Mouse (Mus musculus) limb, embryonic 13.5 days (tissue): ENCODE data around the gene Syt1. TPM values are rescaled to one million over a fixed set of nuclear protein-coding genes. Genes with fewer than 3 reads are reported as not detected.

Experiments used
- ATAC-seq: fragments of 200-750 bp; cut with Nextera tagmentation; 2 replicates; pipeline ENCODE4 v1.8.0; 2017; ENCODE audit warnings: low read depth, moderate number of reproducible peaks, moderate TSS enrichment; ENCODE audit not compliant: low FRiP score
- H3K27ac ChIP-seq: fragments of 300-500 bp; sonication (generic); 2 replicates; pipeline ENCODE4 v1.5.1; 2015; ENCODE audit warnings: inconsistent platforms, mild to moderate bottlenecking, moderate library complexity
- H3K27me3 ChIP-seq: fragments of 300-500 bp; sonication (generic); 2 replicates; pipeline ENCODE4 v1.6.1; 2015; ENCODE audit warnings: mild to moderate bottlenecking, inconsistent platforms
- H3K36me3 ChIP-seq: fragments of 300-500 bp; sonication (generic); 2 replicates; pipeline ENCODE4 v1.6.1; 2015; ENCODE audit warnings: inconsistent platforms, mild to moderate bottlenecking, moderate library complexity
- H3K4me1 ChIP-seq: fragments of 300-500 bp; sonication (generic); 2 replicates; pipeline ENCODE4 v1.6.1; 2015; ENCODE audit warnings: inconsistent platforms
- H3K4me2 ChIP-seq: fragments of 300-500 bp; sonication (generic); replicated peaks from 2 replicates; pipeline ENCODE4 v1.6.1; 2015; ENCODE audit warnings: inconsistent platforms, mild to moderate bottlenecking, moderate library complexity
- H3K4me3 ChIP-seq: fragments of 300-500 bp; sonication (generic); 2 replicates; pipeline ENCODE4 v1.5.1; 2015; ENCODE audit warnings: moderate library complexity, mild to moderate bottlenecking, inconsistent platforms
- H3K9ac ChIP-seq: fragments of 300-500 bp; sonication (generic); 2 replicates; pipeline ENCODE4 v1.6.1; 2015; ENCODE audit warnings: mild to moderate bottlenecking, inconsistent platforms
- H3K9me3 ChIP-seq: fragments of 300-500 bp; sonication (generic); 2 replicates; pipeline ENCODE4 v1.6.1; 2016; ENCODE audit warnings: inconsistent platforms
- WGBS: fragments of 180-500 bp; shearing (Covaris S2); methylation state at CpG from one replicate; pipeline ENCODE4 v1.1.7; 2015; 5-methylcytosine and 5-hydroxymethylcytosine counted together
- polyA plus RNA-seq: library from polyadenylated mRNA; unstranded; fragments of >200 nt; fragmentation: Nextera tagmentation; extraction: Ambion mirVana; gene quantifications from 2 replicates; pipeline ENCODE4 v1.2.1, GENCODE M21; 2015

The Syt1 gene
- polyA plus RNA-seq, 1 experiment from 2014 or later = 2.1 TPM

GRCm38 (mm10) chr10:108558812-108559606, 451.8 kb downstream of the Syt1 start:
- no peak; the same call in 1 of the 2 replicates for ATAC-seq
- Histone ChIP-seq H3K4me3 (no peak overlapping the region), H3K9ac (no peak overlapping the region), H3K4me2 (no peak overlapping the region), H3K4me1 (no peaks in the 10 kb centered on the region), H3K27ac (no peak overlapping the region), H3K36me3 (no peaks in the 10 kb centered on the region), H3K27me3 (no peaks in the 10 kb centered on the region), H3K9me3 (no peaks in the 10 kb centered on the region)
- 64% methylated on average over 19 of the region's 19 CpGs for WGBS

DNA sequence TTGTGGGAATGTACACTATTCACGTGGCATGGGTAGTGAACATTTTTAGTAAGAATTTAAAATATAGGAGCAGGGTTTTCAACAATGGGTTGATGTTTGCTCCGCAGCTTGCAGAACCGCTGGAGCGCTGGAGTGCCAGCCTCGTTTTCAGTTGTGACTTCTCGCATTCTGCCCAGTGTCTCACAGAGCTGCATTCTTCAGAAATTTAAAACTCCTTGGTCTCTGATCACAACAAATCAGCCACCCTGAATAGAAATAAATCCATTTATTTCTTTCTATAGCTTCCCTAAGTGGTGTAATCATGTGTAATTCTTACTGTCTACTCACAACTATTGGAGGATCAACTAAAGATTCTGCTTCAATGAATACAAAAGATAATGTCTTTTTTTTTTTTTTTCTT, 458.2 kb downstream of the Syt1 start:
- no peaks in the 10 kb centered on the region for H3K36me3 ChIP-seq
- H3K4me2 ChIP-seq = no peak overlapping the region
- no peak for ATAC-seq
- no peak overlapping the region for H3K9ac ChIP-seq
- no peaks in the 10 kb centered on the region for H3K27me3 ChIP-seq
- no peak overlapping the region for H3K27ac ChIP-seq
- no peak overlapping the region for H3K4me3 ChIP-seq
- WGBS = 93% methylated on average over 6 of the region's 6 CpGs
- no peaks in the 10 kb centered on the region for H3K4me1 ChIP-seq
- no peaks in the 10 kb centered on the region for H3K9me3 ChIP-seq

- no peak overlapping the region for H3K4me2 ChIP-seq
- no peaks in the 10 kb centered on the region for H3K4me1 ChIP-seq
- no peak overlapping the region for H3K4me3 ChIP-seq
- H3K36me3 ChIP-seq = no peaks in the 10 kb centered on the region
- no peaks in the 10 kb centered on the region for H3K9me3 ChIP-seq
- WGBS = 91% methylated on average over 3 of the region's 3 CpGs
- no peak for ATAC-seq
- no peak overlapping the region for H3K9ac ChIP-seq
- no peaks in the 10 kb centered on the region for H3K27me3 ChIP-seq
- no peak overlapping the region for H3K27ac ChIP-seq
Measured at GRCm38 (mm10) chr10:108545715-108546114, 465.1 kb downstream of the Syt1 start.

DNA sequence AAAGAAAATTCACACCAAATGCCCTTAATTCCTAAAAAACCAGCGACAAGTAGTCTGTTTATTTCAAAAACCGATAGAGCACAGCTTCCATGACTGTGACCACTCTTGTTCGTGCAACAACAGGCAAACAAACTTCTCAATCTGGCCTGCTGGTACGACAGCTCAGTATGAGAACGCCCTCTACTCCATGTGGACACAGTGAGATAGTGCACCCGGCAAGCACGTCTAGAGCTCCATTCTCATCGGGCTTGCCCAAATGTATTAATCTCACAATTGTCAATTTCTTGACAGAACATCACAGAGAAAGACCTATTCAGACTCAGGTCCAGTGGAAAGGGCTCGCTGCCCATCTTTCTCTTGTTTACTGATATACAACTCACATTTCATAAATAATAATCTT, 469.2 kb downstream of the Syt1 start:
- H3K9ac ChIP-seq = no peak overlapping the region
- no peak overlapping the region for H3K4me2 ChIP-seq
- H3K27ac ChIP-seq = no peak overlapping the region
- H3K9me3 ChIP-seq = no peaks in the 10 kb centered on the region
- H3K4me1 ChIP-seq = no peaks in the 10 kb centered on the region
- no peak for ATAC-seq
- H3K27me3 ChIP-seq = no peaks in the 10 kb centered on the region
- WGBS = 83% methylated on average over 9 of the region's 9 CpGs
- no peaks in the 10 kb centered on the region for H3K36me3 ChIP-seq
- no peak overlapping the region for H3K4me3 ChIP-seq

GRCm38 (mm10) chr10:108538546-108538945, 472.2 kb downstream of the Syt1 start:
- Histone ChIP-seq H3K27ac (no peak overlapping the region), H3K27me3 (no peaks in the 10 kb centered on the region), H3K4me2 (no peak overlapping the region), H3K4me3 (no peak overlapping the region), H3K4me1 (no peaks in the 10 kb centered on the region), H3K9ac (no peak overlapping the region), H3K9me3 (no peaks in the 10 kb centered on the region), H3K36me3 (no peaks in the 10 kb centered on the region)
- ATAC-seq = no peak
- WGBS = 75% methylated on average over 3 of the region's 3 CpGs

DNA sequence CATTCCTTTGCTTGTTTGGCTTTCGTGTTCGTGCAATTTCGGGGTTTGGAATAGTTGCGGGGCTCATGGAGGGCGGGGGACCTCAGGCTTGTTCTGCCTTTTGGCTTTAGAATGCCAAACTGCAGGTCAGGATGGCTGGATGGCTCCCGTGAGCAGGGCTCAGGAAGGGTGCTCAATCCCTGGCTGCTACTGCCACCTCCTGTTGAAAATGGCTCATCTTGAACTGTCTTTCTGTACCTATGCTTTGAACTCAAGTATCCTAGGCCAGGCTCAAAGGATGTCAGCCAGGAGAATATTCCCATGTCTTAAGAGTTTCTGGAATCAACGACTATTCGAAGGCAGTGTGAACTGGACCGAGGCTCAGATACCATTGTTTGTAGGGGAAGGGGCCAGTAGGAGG, 473.1 kb downstream of the Syt1 start:
- Histone ChIP-seq H3K4me2 (no peak overlapping the region), H3K9me3 (no peaks in the 10 kb centered on the region), H3K27ac (no peak overlapping the region), H3K36me3 (no peaks in the 10 kb centered on the region), H3K4me1 (no peaks in the 10 kb centered on the region), H3K27me3 (no peaks in the 10 kb centered on the region), H3K9ac (no peak overlapping the region), H3K4me3 (no peak overlapping the region)
- 68% methylated on average over 9 of the region's 9 CpGs for WGBS
- ATAC-seq = no peak

- H3K4me1 ChIP-seq = no peaks in the 10 kb centered on the region
- no peak for ATAC-seq
- no peaks in the 10 kb centered on the region for H3K36me3 ChIP-seq
- H3K4me2 ChIP-seq = no peak overlapping the region
- H3K9ac ChIP-seq = no peak overlapping the region
- H3K27ac ChIP-seq = no peak overlapping the region
- H3K9me3 ChIP-seq = no peaks in the 10 kb centered on the region
- H3K27me3 ChIP-seq = no peaks in the 10 kb centered on the region
- 55% methylated on average over 5 of the region's 5 CpGs for WGBS
- no peak overlapping the region for H3K4me3 ChIP-seq
Measured at GRCm38 (mm10) chr10:108535922-108536321, 474.9 kb downstream of the Syt1 start.

DNA sequence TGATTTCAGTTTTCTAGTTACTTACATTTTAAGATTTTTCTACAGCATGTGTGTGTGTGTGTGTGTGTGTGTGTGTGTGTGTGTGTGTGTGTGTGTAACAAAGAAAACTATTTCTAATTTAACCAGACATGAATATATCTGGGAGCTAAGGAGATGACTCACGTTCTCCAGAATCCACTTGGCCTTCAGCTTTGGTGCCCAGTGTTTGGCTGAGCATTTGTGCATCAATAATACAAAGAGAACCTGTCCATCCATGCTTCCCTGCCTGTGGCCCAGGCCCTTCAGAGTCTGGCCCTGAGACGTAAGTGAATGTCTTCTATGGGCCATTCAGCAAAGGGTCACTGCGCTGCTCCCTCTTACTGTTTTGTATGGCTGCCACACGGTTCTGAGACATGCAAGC, 476.7 kb downstream of the Syt1 start:
- Histone ChIP-seq H3K9me3 (no peaks in the 10 kb centered on the region), H3K27ac (no peak overlapping the region), H3K4me2 (no peak overlapping the region), H3K4me1 (no peaks in the 10 kb centered on the region), H3K36me3 (no peaks in the 10 kb centered on the region), H3K27me3 (no peaks in the 10 kb centered on the region), H3K9ac (no peak overlapping the region), H3K4me3 (no peak overlapping the region)
- WGBS = 86% methylated on average over 4 of the region's 4 CpGs
- no peak for ATAC-seq

GRCm38 (mm10) chr10:108532916-108533315, 477.9 kb downstream of the Syt1 start:
- no peaks in the 10 kb centered on the region for H3K27me3 ChIP-seq
- no peak overlapping the region for H3K4me3 ChIP-seq
- no peak overlapping the region for H3K9ac ChIP-seq
- no peaks in the 10 kb centered on the region for H3K9me3 ChIP-seq
- no peak for ATAC-seq
- WGBS = 88% methylated on average over 11 of the region's 11 CpGs
- no peak overlapping the region for H3K4me2 ChIP-seq
- no peaks in the 10 kb centered on the region for H3K36me3 ChIP-seq
- H3K4me1 ChIP-seq = no peaks in the 10 kb centered on the region
- H3K27ac ChIP-seq = no peak overlapping the region

- ATAC-seq = no peak
- Histone ChIP-seq H3K4me2 (no peak overlapping the region), H3K9me3 (no peaks in the 10 kb centered on the region), H3K4me3 (no peak overlapping the region), H3K27ac (no peak overlapping the region), H3K27me3 (no peaks in the 10 kb centered on the region), H3K36me3 (no peaks in the 10 kb centered on the region), H3K9ac (no peak overlapping the region), H3K4me1 (no peaks in the 10 kb centered on the region)
- 70% methylated on average over 9 of the region's 9 CpGs for WGBS
Measured at GRCm38 (mm10) chr10:108532283-108532682, 478.5 kb downstream of the Syt1 start.

DNA sequence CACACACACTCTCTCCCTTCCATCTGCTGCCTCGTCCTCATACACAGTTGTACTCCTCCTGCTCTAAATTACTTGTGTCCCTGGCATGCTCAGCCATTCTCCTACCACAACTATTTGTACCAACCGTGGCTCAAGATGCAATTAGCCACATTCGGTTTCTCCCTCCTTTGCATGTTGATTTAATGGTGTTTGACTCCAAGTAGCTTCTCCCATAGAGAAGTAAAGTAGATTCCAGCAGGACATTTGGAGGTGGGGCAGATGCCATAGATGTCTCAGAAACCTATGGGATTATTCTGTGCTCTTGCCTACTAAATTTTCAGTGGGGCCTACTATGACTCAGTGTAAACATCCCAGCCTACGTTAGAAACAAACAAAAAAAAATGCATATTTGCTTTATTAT, 479.1 kb downstream of the Syt1 start:
- no peaks in the 10 kb centered on the region for H3K4me1 ChIP-seq
- no peak overlapping the region for H3K4me2 ChIP-seq
- no peaks in the 10 kb centered on the region for H3K27me3 ChIP-seq
- H3K9ac ChIP-seq = no peak overlapping the region
- ATAC-seq = no peak
- WGBS = 63% methylated on average over 4 of the region's 4 CpGs
- no peaks in the 10 kb centered on the region for H3K9me3 ChIP-seq
- H3K4me3 ChIP-seq = no peak overlapping the region
- H3K36me3 ChIP-seq = no peaks in the 10 kb centered on the region
- H3K27ac ChIP-seq = no peak overlapping the region

GRCm38 (mm10) chr10:108531111-108531510, 479.7 kb downstream of the Syt1 start:
- Histone ChIP-seq H3K9me3 (no peaks in the 10 kb centered on the region), H3K36me3 (no peaks in the 10 kb centered on the region), H3K4me2 (no peak overlapping the region), H3K4me1 (no peaks in the 10 kb centered on the region), H3K27ac (no peak overlapping the region), H3K9ac (no peak overlapping the region), H3K4me3 (no peak overlapping the region), H3K27me3 (no peaks in the 10 kb centered on the region)
- WGBS = 66% methylated on average over 4 of the region's 4 CpGs
- ATAC-seq = no peak

DNA sequence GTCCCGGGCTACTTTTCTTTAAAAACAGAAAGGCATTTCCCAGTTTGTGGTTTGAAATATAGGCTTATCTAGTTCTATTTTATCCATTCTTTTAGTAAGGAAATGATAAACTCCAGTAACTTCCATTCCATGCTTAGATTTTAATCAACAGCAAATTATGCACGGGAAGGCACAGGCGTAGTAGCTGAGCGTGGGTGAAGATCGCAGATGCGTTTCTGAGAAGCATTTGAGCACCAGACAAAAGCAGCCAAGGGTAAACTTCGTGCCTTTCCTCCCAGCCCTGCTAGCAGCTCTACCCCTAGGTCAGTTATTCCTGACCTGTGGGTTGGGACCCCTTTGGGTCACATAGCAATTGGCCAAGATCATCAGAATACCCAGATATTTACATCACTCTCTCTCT, 482.4 kb downstream of the Syt1 start:
- no peak overlapping the region for H3K4me3 ChIP-seq
- H3K27me3 ChIP-seq = no peaks in the 10 kb centered on the region
- no peak overlapping the region for H3K4me2 ChIP-seq
- H3K4me1 ChIP-seq = 0 out of 2 replicates have a peak, but pooled peaks cover 8% of the 10 kb centered on the region
- no peaks in the 10 kb centered on the region for H3K9me3 ChIP-seq
- no peak for ATAC-seq
- 86% methylated on average over 7 of the region's 7 CpGs for WGBS
- H3K36me3 ChIP-seq = no peaks in the 10 kb centered on the region
- no peak overlapping the region for H3K27ac ChIP-seq
- H3K9ac ChIP-seq = no peak overlapping the region
